In genomic region chr7:39517616-39518177, GRCm38 (mm10) we compare ENCODE assay signal across 8 mouse cellular contexts. TPM values are rescaled to one million over a fixed set of nuclear protein-coding genes. Genes with fewer than 3 reads are reported as not detected.
DNase-seq lines count a peak whose midpoint lies in the region; ATAC-seq lines count a peak whose summit lies in the region.

Gene Zfp619 (plus strand): TSS chr7:39517766.

- H3K4me1 ChIP-seq in hindbrain, embryonic 15.5 days (replicated peaks) = 0 out of 2 replicates have a peak, but pooled peaks cover 8% of the 10 kb centered on the region

- H3K9me3 ChIP-seq in hindbrain, embryonic 15.5 days = 0 out of 2 replicates have a peak, but pooled peaks cover 9% of the 10 kb centered on the region

- under 1% methylated on average over 43 of the region's 43 CpGs for WGBS in hindbrain, embryonic 15.5 days

- H3K4me3 ChIP-seq in hindbrain, embryonic 15.5 days = peak within 1 kb of the TSS; percentile 50

- peak within 1 kb of the TSS; percentile 68 for H3K9ac ChIP-seq in hindbrain, embryonic 15.5 days

- ATAC-seq in hindbrain, embryonic 15.5 days (ENCODE audit: low FRiP score, low read depth) = peak; percentile 98

- H3K4me2 ChIP-seq in hindbrain, embryonic 15.5 days = peak within 1 kb of the TSS; percentile 58

- H3K27ac ChIP-seq in hindbrain, embryonic 15.5 days (replicated peaks) = peak within 1 kb of the TSS; percentile 94

- H3K36me3 ChIP-seq in hindbrain, embryonic 15.5 days = 0 out of 2 replicates have a peak, but pooled peaks cover 7% of the 10 kb centered on the region

- no peaks in the 10 kb centered on the region for H3K27me3 ChIP-seq in hindbrain, embryonic 15.5 days

- peak; percentile 93 for DNase-seq in T-cell, adult 2 months (ENCODE audit: low spot score)
- peak; percentile 92 for DNase-seq in cerebellum, postnatal 36 days
- DNase-seq in frontal cortex, postnatal 36 days (ENCODE audit: low spot score in 2 of 2) = peak; percentile 95
- DNase-seq in left cerebral cortex, adult 11 months (ENCODE audit: low spot score) = peak; percentile 91
- DNase-seq in lung, postnatal 4 days = peak; percentile 95 to 96
- DNase-seq in retina, postnatal 7 days (ENCODE audit: low read depth, low spot score) = peak; percentile 89
- peak; percentile 92 for DNase-seq in urinary bladder, adult 2 months (ENCODE audit: low spot score)

RNA-seq across cellular contexts. Expression of gene Zfp619, which starts in this region (rescaled TPM):
- polyA plus RNA-seq in hindbrain, embryonic 15.5 days (2015; fragmentation: Nextera tagmentation; extraction: Ambion mirVana) = 2.5 and 2.7 TPM in 2 replicates
- 1.5 and 1.6 TPM in 2 replicates for polyA plus RNA-seq in urinary bladder, adult 2 months (2012; rRNA removed)

Comparison
In these comparisons a context has a peak if more than half of its experiments do, and no peak if none do; other contexts are left out.
1. Peak in every context shown above with its lines: DNase-seq, ATAC-seq, H3K4me3 ChIP-seq and H3K27ac ChIP-seq.